Comparison of ENCODE assay signal across 22 mouse cellular contexts in the genomic region with DNA sequence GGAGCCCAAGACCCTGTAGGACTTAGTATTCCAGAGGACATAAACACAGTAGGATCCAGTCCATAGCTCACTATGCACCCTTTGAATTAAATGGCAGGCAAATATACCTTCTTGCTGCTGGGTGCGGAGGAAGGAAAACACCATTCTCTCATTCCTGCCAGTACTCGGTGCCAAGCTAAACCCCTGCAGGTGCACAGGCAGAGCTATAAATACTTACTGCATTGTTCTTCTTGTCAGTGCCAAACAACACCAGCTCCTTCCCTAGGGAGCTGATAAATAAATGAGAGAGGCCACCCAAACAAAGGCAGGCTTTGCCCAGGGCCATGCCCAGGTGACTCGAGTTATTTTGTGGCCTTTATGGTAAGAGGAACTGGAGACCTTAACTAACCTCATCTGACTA.
A peak's percentile ranks its signal among the peaks of the same experiment; 100 is the strongest.
DNase-seq lines count a peak whose midpoint lies in the region; ATAC-seq and TF ChIP-seq lines count a peak whose summit lies in the region.
"Had no signal": no experiment of that assay in that cellular context is flagged by ENCODE, and none has a peak within 500 bp of the region (broad histone marks: within the 10 kb centered on the region; RNA-seq: fewer than 3 reads in every experiment).

No protein-coding gene starts in this region.

- H3K9me3 ChIP-seq in heart, embryonic 12.5 days (replicated peaks) = no peaks in the 10 kb centered on the region
- H3K9me3 ChIP-seq: embryonic facial prominence, embryonic 15.5 days; forebrain, embryonic 12.5 days; heart, embryonic 13.5 days; hindbrain, embryonic 13.5 days had no signal

- ATAC-seq in heart, embryonic 12.5 days (ENCODE audit: insufficient number of reproducible peaks, low FRiP score) = no peak
- no peak for ATAC-seq in monocyte, adult 5-6 weeks (replicated peaks; ENCODE audit: insufficient number of reproducible peaks, low FRiP score, low TSS enrichment, poor library complexity, severe bottlenecking)
- ATAC-seq: activated CD4-positive, CD25-positive, alpha-beta regulatory T cell, adult 4 months; forebrain, embryonic 16.5 days; hindbrain, postnatal 0 days; Patski had no signal

- TF ChIP-seq CTCF in cerebellum, adult 2 months (IDR thresholded peaks at IDR 0.05; ENCODE audit: borderline replicate concordance, insufficient read depth, low read depth, low read length) = no peak
- no peak for TF ChIP-seq CTCF in kidney, adult 2 months (conservative IDR thresholded peaks at IDR 0.05; ENCODE audit: insufficient read depth, insufficient read length, low read depth, low read length)

- peaks cover 8% of the 10 kb centered on the region for H3K4me1 ChIP-seq in cerebellum, adult 2 months (ENCODE audit: control insufficient read depth, insufficient read depth, low read length)
- H3K4me1 ChIP-seq in heart, embryonic 12.5 days (replicated peaks) = 0 out of 2 replicates have a peak, but pooled peaks cover 5% of the 10 kb centered on the region
- H3K4me1 ChIP-seq in kidney, adult 2 months (ENCODE audit: control insufficient read depth, insufficient read depth, low read length) = no peaks in the 10 kb centered on the region
- H3K4me1 ChIP-seq: embryonic facial prominence, embryonic 15.5 days; forebrain, embryonic 12.5 days; hindbrain, embryonic 13.5 days had no signal

- H3K27ac ChIP-seq in cerebellum, adult 2 months (ENCODE audit: insufficient read depth, low read length) = no peak overlapping the region
- H3K27ac ChIP-seq in heart, embryonic 12.5 days (ENCODE audit: poor library complexity, severe bottlenecking) = no peak overlapping the region
- no peak overlapping the region for H3K27ac ChIP-seq in kidney, adult 2 months (ENCODE audit: insufficient read depth, low read depth, low read length)
- H3K27ac ChIP-seq: embryonic facial prominence, embryonic 15.5 days; forebrain, embryonic 12.5 days; heart, adult 2 months; heart, embryonic 13.5 days; hindbrain, embryonic 13.5 days; hindbrain, postnatal 0 days had no signal

- WGBS in cerebellum, adult 2 months = 10% methylated on average over 3 of the region's 3 CpGs
- WGBS in heart, embryonic 12.5 days = 68% methylated on average over 3 of the region's 3 CpGs
- 57% methylated on average over 3 of the region's 3 CpGs for WGBS in kidney, adult 2 months

- TF ChIP-seq POLR2A in cerebellum, adult 2 months (IDR thresholded peaks at IDR 0.05; ENCODE audit: borderline replicate concordance, insufficient read depth, low read length) = no peak
- TF ChIP-seq POLR2A in kidney, adult 2 months (IDR thresholded peaks at IDR 0.05; ENCODE audit: low read depth, low read length) = no peak

- no peaks in the 10 kb centered on the region for H3K36me3 ChIP-seq in heart, embryonic 12.5 days
- no peaks in the 10 kb centered on the region for H3K36me3 ChIP-seq in kidney, adult 2 months (ENCODE audit: control insufficient read depth, insufficient read depth, low read length)
- H3K36me3 ChIP-seq: embryonic facial prominence, embryonic 15.5 days; forebrain, embryonic 12.5 days; heart, embryonic 13.5 days; hindbrain, embryonic 13.5 days had no signal

- no peak overlapping the region for H3K4me3 ChIP-seq in cerebellum, adult 2 months (replicated peaks; ENCODE audit: insufficient read depth, low read depth, low read length)
- H3K4me3 ChIP-seq in heart, embryonic 12.5 days = no peak overlapping the region
- H3K4me3 ChIP-seq in kidney, adult 2 months (ENCODE audit: insufficient read depth, low read depth, low read length) = no peak overlapping the region
- H3K4me3 ChIP-seq: embryonic facial prominence, embryonic 15.5 days; erythroblast, embryonic 14.5 days; forebrain, embryonic 12.5 days; heart, adult 2 months; heart, embryonic 13.5 days; hindbrain, embryonic 13.5 days had no signal

- no peaks in the 10 kb centered on the region for H3K27me3 ChIP-seq in cerebellum, adult 2 months (ENCODE audit: control insufficient read depth, insufficient read depth, low read length)
- H3K27me3 ChIP-seq in heart, embryonic 12.5 days (replicated peaks) = no peaks in the 10 kb centered on the region; the same call in 1 of the 2 replicates
- H3K27me3 ChIP-seq in kidney, adult 2 months (replicated peaks; ENCODE audit: control insufficient read depth, insufficient read depth, low read length) = no peaks in the 10 kb centered on the region; the same call in 1 of the 2 replicates
- H3K27me3 ChIP-seq: embryonic facial prominence, embryonic 15.5 days; forebrain, embryonic 12.5 days; heart, embryonic 13.5 days; hindbrain, embryonic 13.5 days; Patski had no signal

- H3K9ac ChIP-seq in heart, embryonic 12.5 days = no peak overlapping the region
- H3K9ac ChIP-seq: embryonic facial prominence, embryonic 15.5 days; forebrain, embryonic 12.5 days; heart, embryonic 13.5 days; hindbrain, embryonic 13.5 days had no signal

- no peak overlapping the region for H3K4me2 ChIP-seq in heart, embryonic 12.5 days
- H3K4me2 ChIP-seq: embryonic facial prominence, embryonic 15.5 days; forebrain, embryonic 12.5 days; heart, embryonic 13.5 days; hindbrain, embryonic 13.5 days had no signal

- intact Hi-C loops in heart, postnatal 10 days (cut with DNase I) = no loop called here

- peak; percentile 18 to 53 for DNase-seq in cerebellum, adult 2 months
- no peak for DNase-seq in cerebellum, adult 18-20 months
- peak; percentile 1 to 10 for DNase-seq in heart, postnatal 10 days
- DNase-seq in brain, adult 2 months (ENCODE audit: low read depth, low spot score) = peak; percentile 33
- peak; percentile 47 to 50 for DNase-seq in cerebellum, postnatal 25 days
- DNase-seq in kidney, adult 2 months = no peak
- DNase-seq: adrenal gland, adult 2 months; adrenal gland, postnatal 25 days; gastrocnemius, postnatal 10 days; heart, adult 2 months; kidney, adult 11 months had no signal

Comparison
In these comparisons a context has a peak if more than half of its experiments do, and no peak if none do; other contexts are left out.
1. DNase-seq: peak in cerebellum, adult 2 months (2 of 2), heart, postnatal 10 days (2 of 2), brain, adult 2 months (single experiment) and cerebellum, postnatal 25 days (2 of 2); none in cerebellum, adult 18-20 months (0 of 2) and kidney, adult 2 months (single experiment).